Mouse (Mus musculus): Measurements from ENCODE around the gene Zic4. TPM values are rescaled to one million over a fixed set of nuclear protein-coding genes. Genes with fewer than 3 reads are reported as not detected.
A peak's percentile ranks its signal among the peaks of the same experiment; 100 is the strongest.

Zic4 gene
- total and polyA plus RNA-seq, 2 experiments from 2014 or later: 33.5 to 73.4 TPM

GRCm38 (mm10) chr9:91400482-91401093, 38.4 kb downstream of the Zic4 start:
- Histone ChIP-seq H3K27me3 (ENCODE audit: insufficient read depth, low read length) (peaks cover 89% of the 10 kb centered on the region), H3K4me2 (ENCODE audit: low read depth, low read length, poor library complexity, severe bottlenecking) (no peak overlapping the region), H3K9me3 (ENCODE audit: low read length) (no peaks in the 10 kb centered on the region), H3K4me1 (ENCODE audit: insufficient read depth, low read length) (no peaks in the 10 kb centered on the region), H3K4me3 (ENCODE audit: low read depth, low read length) (no peak overlapping the region), H3K36me3 (ENCODE audit: insufficient read depth, low read length) (no peaks in the 10 kb centered on the region), H3K27ac (ENCODE audit: low read depth, low read length) (no peak overlapping the region), H3K9ac (replicated peaks; ENCODE audit: low read length, poor library complexity, severe bottlenecking) (no peak overlapping the region)
- WGBS: 14% methylated on average over 8 of the region's 8 CpGs
- ATAC-seq (ENCODE audit: low FRiP score) (no peak), DNase-seq (ENCODE audit: low spot score) (peak; percentile 63)
- no peak for TF ChIP-seq CTCF (IDR thresholded peaks at IDR 0.05)

DNA sequence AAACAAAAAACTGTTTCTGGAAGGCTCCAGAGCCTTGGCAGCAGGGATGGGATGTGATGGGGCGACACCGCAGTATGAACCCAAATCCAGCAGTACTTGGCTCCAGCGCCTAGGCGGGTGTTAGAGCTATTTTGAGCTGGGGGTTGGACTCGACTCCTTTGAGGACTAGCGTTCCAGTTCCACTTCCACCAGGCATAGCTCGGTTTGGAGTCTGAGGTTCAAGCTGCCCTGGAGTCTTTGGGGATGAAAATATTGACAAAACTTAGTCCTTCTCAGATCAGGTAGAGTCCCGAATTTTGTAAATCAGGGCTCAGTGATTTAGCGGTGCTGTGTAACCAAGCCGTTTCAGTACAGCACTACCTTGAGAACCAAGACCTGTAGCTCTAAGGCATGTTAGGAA, 39.3 kb downstream of the Zic4 start:
- H3K27me3 ChIP-seq (ENCODE audit: insufficient read depth, low read length): peaks cover 91% of the 10 kb centered on the region
- no peak overlapping the region for H3K4me2 ChIP-seq (ENCODE audit: low read depth, low read length, poor library complexity, severe bottlenecking)
- DNase-seq (ENCODE audit: low spot score) (no peak), ATAC-seq (ENCODE audit: low FRiP score) (no peak)
- no peak for TF ChIP-seq CTCF (IDR thresholded peaks at IDR 0.05)
- no peak overlapping the region for H3K9ac ChIP-seq (replicated peaks; ENCODE audit: low read length, poor library complexity, severe bottlenecking)
- no peak overlapping the region for H3K27ac ChIP-seq (ENCODE audit: low read depth, low read length)
- no peak overlapping the region for H3K4me3 ChIP-seq (ENCODE audit: low read depth, low read length)
- H3K4me1 ChIP-seq (ENCODE audit: insufficient read depth, low read length): no peaks in the 10 kb centered on the region
- no peaks in the 10 kb centered on the region for H3K36me3 ChIP-seq (ENCODE audit: insufficient read depth, low read length)
- H3K9me3 ChIP-seq (ENCODE audit: low read length): no peaks in the 10 kb centered on the region
- 12% methylated on average over 10 of the region's 10 CpGs for WGBS

GRCm38 (mm10) chr9:91404229-91404628, 42.0 kb downstream of the Zic4 start:
- no peaks in the 10 kb centered on the region for H3K36me3 ChIP-seq (ENCODE audit: insufficient read depth, low read length)
- 0 out of 2 replicates have a peak overlapping the region, but pooled peaks have one; percentile 18 for H3K4me2 ChIP-seq (ENCODE audit: low read depth, low read length, poor library complexity, severe bottlenecking)
- no peak overlapping the region for H3K9ac ChIP-seq (replicated peaks; ENCODE audit: low read length, poor library complexity, severe bottlenecking)
- ATAC-seq (ENCODE audit: low FRiP score) (no peak), DNase-seq (ENCODE audit: low spot score) (no peak)
- H3K4me3 ChIP-seq (ENCODE audit: low read depth, low read length): no peak overlapping the region
- no peak overlapping the region for H3K27ac ChIP-seq (ENCODE audit: low read depth, low read length)
- 8% methylated on average over 13 of the region's 13 CpGs for WGBS
- TF ChIP-seq CTCF (IDR thresholded peaks at IDR 0.05): no peak
- no peaks in the 10 kb centered on the region for H3K9me3 ChIP-seq (ENCODE audit: low read length)
- peaks cover 85% of the 10 kb centered on the region for H3K27me3 ChIP-seq (ENCODE audit: insufficient read depth, low read length)
- H3K4me1 ChIP-seq (ENCODE audit: insufficient read depth, low read length): no peaks in the 10 kb centered on the region

GRCm38 (mm10) chr9:91404905-91405752, 42.9 kb downstream of the Zic4 start:
- peak overlapping the region; percentile 55 for H3K27ac ChIP-seq (ENCODE audit: low read depth, low read length)
- TF ChIP-seq CTCF (IDR thresholded peaks at IDR 0.05): no peak
- peak overlapping the region; percentile 22 for H3K4me2 ChIP-seq (ENCODE audit: low read depth, low read length, poor library complexity, severe bottlenecking)
- H3K9me3 ChIP-seq (ENCODE audit: low read length): no peaks in the 10 kb centered on the region
- H3K36me3 ChIP-seq (ENCODE audit: insufficient read depth, low read length): no peaks in the 10 kb centered on the region
- WGBS: 3% methylated on average over 27 of the region's 27 CpGs
- H3K27me3 ChIP-seq (ENCODE audit: insufficient read depth, low read length): peaks cover 80% of the 10 kb centered on the region
- ATAC-seq (ENCODE audit: low FRiP score) (no peak), DNase-seq (ENCODE audit: low spot score) (no peak)
- no peaks in the 10 kb centered on the region for H3K4me1 ChIP-seq (ENCODE audit: insufficient read depth, low read length)
- H3K4me3 ChIP-seq (ENCODE audit: low read depth, low read length): peak overlapping the region; percentile 8
- H3K9ac ChIP-seq (replicated peaks; ENCODE audit: low read length, poor library complexity, severe bottlenecking): peak overlapping the region; percentile 33; the same call in 1 of the 2 replicates

DNA sequence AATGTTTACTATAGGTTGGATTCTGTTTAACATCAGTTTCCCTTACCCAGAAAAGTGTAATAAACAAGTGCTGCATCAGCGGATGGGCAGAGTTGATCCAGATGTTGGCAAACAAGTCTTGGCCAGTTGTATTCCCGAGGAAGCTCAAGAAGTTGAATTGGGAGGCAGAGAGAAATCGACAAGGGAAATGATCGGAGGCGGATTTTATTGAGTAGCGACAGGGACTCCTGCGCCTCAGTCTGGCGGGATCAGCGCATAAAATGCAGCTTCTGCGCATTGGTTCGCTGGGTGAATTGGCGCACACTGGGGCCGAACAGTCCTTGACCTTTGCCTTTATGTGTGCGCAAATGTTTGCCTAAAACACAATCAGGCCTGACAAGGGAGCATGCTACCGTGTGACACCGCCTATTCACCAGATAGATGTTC, 43.6 kb downstream of the Zic4 start:
- H3K4me3 ChIP-seq (ENCODE audit: low read depth, low read length): peak overlapping the region; percentile 8; the same call in 1 of the 2 replicates
- ATAC-seq (ENCODE audit: low FRiP score) (no peak), DNase-seq (ENCODE audit: low spot score) (no peak)
- no peaks in the 10 kb centered on the region for H3K36me3 ChIP-seq (ENCODE audit: insufficient read depth, low read length)
- H3K9me3 ChIP-seq (ENCODE audit: low read length): no peaks in the 10 kb centered on the region
- no peak for TF ChIP-seq CTCF (IDR thresholded peaks at IDR 0.05)
- H3K27me3 ChIP-seq (ENCODE audit: insufficient read depth, low read length): peaks cover 81% of the 10 kb centered on the region
- peak overlapping the region; percentile 30; the same call in 1 of the 2 replicates for H3K4me2 ChIP-seq (ENCODE audit: low read depth, low read length, poor library complexity, severe bottlenecking)
- WGBS: 2% methylated on average over 16 of the region's 16 CpGs
- no peak overlapping the region for H3K9ac ChIP-seq (replicated peaks; ENCODE audit: low read length, poor library complexity, severe bottlenecking)
- peak overlapping the region; percentile 55 for H3K27ac ChIP-seq (ENCODE audit: low read depth, low read length)
- H3K4me1 ChIP-seq (ENCODE audit: insufficient read depth, low read length): no peaks in the 10 kb centered on the region

DNA sequence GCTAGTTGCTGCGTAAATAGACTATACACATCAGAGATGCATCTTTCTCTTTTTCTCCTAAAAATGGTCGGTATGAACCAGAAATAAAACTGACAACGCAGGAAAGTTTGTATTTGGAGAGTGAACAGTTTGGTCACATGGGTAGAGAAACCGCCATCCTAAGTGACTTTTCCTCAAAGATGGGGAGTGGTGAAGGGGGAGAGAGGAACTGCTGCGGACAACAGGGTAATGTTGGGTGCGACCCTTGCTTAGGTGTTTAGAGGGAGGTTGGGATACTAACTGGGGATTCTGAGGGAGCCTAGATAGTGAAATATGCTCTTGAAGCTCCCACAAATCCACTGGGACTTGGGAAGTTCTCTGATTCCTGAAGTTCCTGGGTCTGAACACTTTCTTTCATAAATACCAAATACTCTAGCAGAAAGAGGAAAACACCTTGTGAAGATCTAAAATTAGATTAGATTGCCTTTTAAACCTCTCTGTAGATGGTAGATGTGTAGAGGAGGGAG, 44.1 kb downstream of the Zic4 start:
- no peak for TF ChIP-seq CTCF (IDR thresholded peaks at IDR 0.05)
- ATAC-seq (ENCODE audit: low FRiP score) (no peak), DNase-seq (ENCODE audit: low spot score) (no peak)
- no peaks in the 10 kb centered on the region for H3K36me3 ChIP-seq (ENCODE audit: insufficient read depth, low read length)
- no peak overlapping the region for H3K4me3 ChIP-seq (ENCODE audit: low read depth, low read length)
- H3K27ac ChIP-seq (ENCODE audit: low read depth, low read length): no peak overlapping the region
- H3K9me3 ChIP-seq (ENCODE audit: low read length): no peaks in the 10 kb centered on the region
- no peaks in the 10 kb centered on the region for H3K4me1 ChIP-seq (ENCODE audit: insufficient read depth, low read length)
- WGBS: 7% methylated on average over 6 of the region's 6 CpGs
- peak overlapping the region; percentile 30; the same call in 1 of the 2 replicates for H3K4me2 ChIP-seq (ENCODE audit: low read depth, low read length, poor library complexity, severe bottlenecking)
- H3K27me3 ChIP-seq (ENCODE audit: insufficient read depth, low read length): peaks cover 79% of the 10 kb centered on the region
- no peak overlapping the region for H3K9ac ChIP-seq (replicated peaks; ENCODE audit: low read length, poor library complexity, severe bottlenecking)

Measured in midbrain, postnatal 0 days (tissue).